Mouse (Mus musculus) stomach, postnatal 0 days (tissue): ENCODE results near the gene Hrasls5.

Experiments
- CTCF ChIP-seq: IDR thresholded peaks from 2 replicates; pipeline ENCODE4 v1.5.1; 2016; ENCODE audit warnings: antibody characterized with exemption, low read depth, mild to moderate bottlenecking, moderate library complexity
- EP300 ChIP-seq: optimal IDR thresholded peaks from 2 replicates; pipeline ENCODE3; 2016; ENCODE audit warnings: antibody characterized with exemption

GRCm38 (mm10) chr19:7617085-7617484, 4.7 kb downstream of the Hrasls5 start:
- no peak for TF ChIP-seq CTCF
- TF ChIP-seq EP300 = no peak
